Mouse (Mus musculus): Measurements from ENCODE around the gene Cped1. TPM values are rescaled to one million over a fixed set of nuclear protein-coding genes. Genes with fewer than 3 reads are reported as not detected.

Cped1 gene
- polyA plus RNA-seq, 1 experiment from 2014 or later, result 3.6 TPM

DNA sequence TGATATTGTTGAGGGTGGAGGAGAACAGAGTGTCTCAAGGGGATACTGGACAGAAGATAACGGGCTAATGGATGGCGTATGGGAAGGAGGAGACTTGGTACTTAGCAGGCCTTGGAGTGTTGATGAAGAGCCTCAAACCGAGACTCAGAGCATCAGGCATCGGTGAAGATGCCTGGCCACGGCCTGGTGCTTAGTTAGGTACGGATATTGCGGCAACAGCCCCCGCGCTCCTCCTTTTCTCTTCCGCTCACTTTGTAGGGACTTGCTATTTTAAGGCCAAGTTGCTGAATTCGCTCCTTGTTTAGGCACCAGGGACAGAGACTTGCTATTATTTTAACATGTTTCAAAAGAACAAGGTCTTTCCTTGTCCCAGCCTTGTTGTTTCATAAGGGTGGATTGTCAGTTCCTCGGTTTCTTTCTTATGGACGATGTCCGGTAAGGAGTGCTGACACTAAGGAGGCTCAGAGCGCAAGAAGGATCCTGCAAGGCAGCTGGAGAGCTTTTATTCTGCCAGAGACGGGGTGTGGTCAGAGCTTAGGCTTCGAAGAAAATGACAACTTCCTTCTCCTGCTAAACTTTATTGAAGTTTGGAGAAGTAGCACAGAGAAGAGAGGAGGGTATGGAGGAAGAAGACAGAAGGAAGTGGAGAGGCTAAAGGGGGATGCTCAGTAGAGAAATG, 16.9 kb downstream of the Cped1 start:
- H3K4me1 ChIP-seq, result peaks cover 28% of the 10 kb centered on the region
- WGBS (ENCODE audit: insufficient replicate concordance), result 48% methylated on average over 17 of the region's 17 CpGs
- no peak overlapping the region for H3K27ac ChIP-seq
- H3K36me3 ChIP-seq, result no peaks in the 10 kb centered on the region
- ATAC-seq, result no peak
- 0 out of 2 replicates have a peak, but pooled peaks cover 4% of the 10 kb centered on the region for H3K27me3 ChIP-seq (replicated peaks)
- H3K9me3 ChIP-seq (replicated peaks), result no peaks in the 10 kb centered on the region
- no peak overlapping the region for H3K4me2 ChIP-seq
- no peak overlapping the region for H3K4me3 ChIP-seq
- H3K9ac ChIP-seq, result no peak overlapping the region

GRCm38 (mm10) chr6:22003200-22003587, 17.5 kb downstream of the Cped1 start:
- no peaks in the 10 kb centered on the region for H3K36me3 ChIP-seq
- H3K9ac ChIP-seq, result no peak overlapping the region
- H3K27ac ChIP-seq, result no peak overlapping the region
- H3K9me3 ChIP-seq (replicated peaks), result no peaks in the 10 kb centered on the region
- H3K4me1 ChIP-seq, result peaks cover 28% of the 10 kb centered on the region
- H3K27me3 ChIP-seq (replicated peaks), result 0 out of 2 replicates have a peak, but pooled peaks cover 4% of the 10 kb centered on the region
- no peak overlapping the region for H3K4me3 ChIP-seq
- ATAC-seq, result no peak
- H3K4me2 ChIP-seq, result no peak overlapping the region
- WGBS (ENCODE audit: insufficient replicate concordance), result 26% methylated on average over 6 of the region's 6 CpGs

- Histone ChIP-seq H3K4me2 (no peak overlapping the region), H3K9ac (no peak overlapping the region), H3K9me3 (replicated peaks) (no peaks in the 10 kb centered on the region), H3K36me3 (no peaks in the 10 kb centered on the region), H3K4me1 (peaks cover 23% of the 10 kb centered on the region), H3K27me3 (replicated peaks) (0 out of 2 replicates have a peak, but pooled peaks cover 4% of the 10 kb centered on the region), H3K27ac (no peak overlapping the region), H3K4me3 (no peak overlapping the region)
- 66% methylated on average over 10 of the region's 10 CpGs for WGBS (ENCODE audit: insufficient replicate concordance)
- ATAC-seq, result no peak
These were observed 18.3 kb downstream of the Cped1 start for GRCm38 (mm10) chr6:22003959-22004543.

DNA sequence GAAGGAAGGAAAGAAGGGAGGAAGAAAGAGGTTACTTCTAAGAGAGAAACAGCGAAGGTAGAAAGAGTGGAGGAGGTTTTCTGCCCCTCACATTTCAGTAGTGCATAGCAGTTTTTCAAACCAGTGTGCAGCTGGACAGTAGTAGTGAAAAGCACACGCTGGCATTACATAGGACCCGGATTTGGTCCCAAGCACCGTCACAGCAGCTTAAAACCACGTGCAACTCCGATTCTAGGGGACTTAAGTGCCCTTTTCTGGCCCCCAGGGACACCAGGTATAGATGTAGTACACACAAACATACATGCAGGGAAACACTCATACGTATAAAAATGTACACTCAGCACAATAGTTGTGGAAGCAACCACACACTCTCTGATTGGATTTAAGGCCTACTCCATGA, 22.6 kb downstream of the Cped1 start:
- 69% methylated on average over 7 of the region's 7 CpGs for WGBS (ENCODE audit: insufficient replicate concordance)
- Histone ChIP-seq H3K36me3 (no peaks in the 10 kb centered on the region), H3K4me3 (no peak overlapping the region), H3K9ac (no peak overlapping the region), H3K27me3 (replicated peaks) (no peaks in the 10 kb centered on the region), H3K4me1 (peaks cover 6% of the 10 kb centered on the region; the same call in 1 of the 2 replicates), H3K27ac (no peak overlapping the region), H3K9me3 (replicated peaks) (no peaks in the 10 kb centered on the region), H3K4me2 (no peak overlapping the region)
- ATAC-seq, result no peak

- H3K36me3 ChIP-seq, result no peaks in the 10 kb centered on the region
These were observed 24.5 kb downstream of the Cped1 start for GRCm38 (mm10) chr6:22010258-22010657.

DNA sequence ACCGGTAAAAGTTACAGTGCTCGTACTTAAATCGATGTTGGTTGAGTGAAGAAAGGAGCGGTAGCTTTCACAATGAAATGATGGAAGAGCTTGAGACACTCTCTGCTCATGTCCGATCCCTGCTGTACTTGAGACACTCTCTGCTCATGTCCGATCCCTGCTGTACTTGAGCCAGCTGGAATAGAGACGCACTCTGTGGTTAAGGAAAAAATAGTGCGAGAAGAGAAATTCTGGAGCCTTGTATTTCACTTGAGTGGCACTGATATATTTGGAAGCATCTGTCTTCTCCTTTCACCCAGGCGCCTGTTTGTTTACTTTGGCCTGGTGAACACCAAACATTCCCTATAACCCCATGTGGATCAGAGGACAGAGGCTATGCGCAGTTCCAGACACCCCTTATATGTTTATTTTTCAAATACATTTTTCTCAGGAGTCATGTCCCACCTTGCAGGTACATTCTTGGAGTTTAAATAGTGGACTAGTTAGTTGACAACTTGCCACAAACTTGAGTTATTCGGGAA, 25.1 kb downstream of the Cped1 start:
- no peak overlapping the region for H3K4me2 ChIP-seq
- no peak for ATAC-seq
- WGBS (ENCODE audit: insufficient replicate concordance), result 80% methylated on average over 11 of the region's 11 CpGs
- no peaks in the 10 kb centered on the region for H3K36me3 ChIP-seq
- H3K27ac ChIP-seq, result no peak overlapping the region
- no peaks in the 10 kb centered on the region for H3K27me3 ChIP-seq (replicated peaks)
- H3K4me1 ChIP-seq, result peaks cover 6% of the 10 kb centered on the region; the same call in 1 of the 2 replicates
- H3K4me3 ChIP-seq, result no peak overlapping the region
- H3K9ac ChIP-seq, result no peak overlapping the region
- no peaks in the 10 kb centered on the region for H3K9me3 ChIP-seq (replicated peaks)

More at GRCm38 (mm10) chr6:22010258-22010657, 24.5 kb downstream of the Cped1 start:
- H3K9me3 ChIP-seq (replicated peaks), result no peaks in the 10 kb centered on the region
- no peak overlapping the region for H3K9ac ChIP-seq
- no peaks in the 10 kb centered on the region for H3K27me3 ChIP-seq (replicated peaks)
- no peak overlapping the region for H3K27ac ChIP-seq
- no peak overlapping the region for H3K4me3 ChIP-seq
- WGBS (ENCODE audit: insufficient replicate concordance), result 81% methylated on average over 12 of the region's 12 CpGs
- ATAC-seq, result no peak
- H3K4me2 ChIP-seq, result no peak overlapping the region
- peaks cover 6% of the 10 kb centered on the region; the same call in 1 of the 2 replicates for H3K4me1 ChIP-seq

DNA sequence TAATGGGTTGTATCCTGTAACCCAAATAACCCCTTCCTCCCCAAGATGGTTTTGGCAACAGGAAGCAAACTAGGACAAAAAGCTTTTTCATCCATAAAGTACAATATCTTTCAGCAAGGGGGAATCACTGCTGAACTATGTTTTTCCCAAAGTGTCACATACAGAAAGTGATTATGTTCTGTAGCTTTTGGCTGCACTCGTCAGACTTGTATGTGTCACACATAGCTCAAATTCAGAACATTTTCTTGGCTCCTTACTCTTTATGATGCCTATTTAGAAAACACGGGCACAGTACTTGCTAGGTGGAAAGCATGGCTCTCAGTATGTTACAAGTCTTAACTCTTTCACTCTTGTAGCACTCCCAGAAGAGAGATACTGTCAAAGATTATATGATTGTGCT, 25.8 kb downstream of the Cped1 start:
- Histone ChIP-seq H3K4me2 (no peak overlapping the region), H3K4me3 (no peak overlapping the region), H3K27ac (no peak overlapping the region), H3K27me3 (replicated peaks) (no peaks in the 10 kb centered on the region), H3K36me3 (no peaks in the 10 kb centered on the region), H3K9me3 (replicated peaks) (no peaks in the 10 kb centered on the region), H3K4me1 (peaks cover 6% of the 10 kb centered on the region; the same call in 1 of the 2 replicates), H3K9ac (no peak overlapping the region)
- WGBS (ENCODE audit: insufficient replicate concordance), result 63% methylated on average over 2 of the region's 2 CpGs
- ATAC-seq, result no peak

DNA sequence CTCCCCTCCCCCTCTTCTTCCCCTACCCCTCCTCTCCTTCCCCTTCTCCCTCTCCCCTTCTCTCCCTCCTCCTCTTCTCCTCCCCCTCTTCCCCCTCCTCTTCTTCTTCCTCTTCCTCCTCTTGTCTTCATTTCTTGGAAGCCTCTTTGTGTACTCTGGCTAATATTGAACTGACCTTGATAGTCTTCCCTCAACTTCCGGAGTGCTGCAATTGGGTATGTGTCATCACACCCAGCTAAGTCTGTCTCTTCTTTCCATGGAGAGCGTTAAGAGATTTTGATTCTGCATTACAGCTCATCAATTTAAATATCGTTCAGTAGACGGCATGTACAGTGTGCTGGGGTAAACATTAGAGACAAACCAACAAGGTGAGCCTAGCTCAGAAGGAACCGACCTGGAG, 26.4 kb downstream of the Cped1 start:
- Histone ChIP-seq H3K4me3 (no peak overlapping the region), H3K9me3 (replicated peaks) (no peaks in the 10 kb centered on the region), H3K27me3 (replicated peaks) (no peaks in the 10 kb centered on the region), H3K9ac (no peak overlapping the region), H3K4me1 (peaks cover 6% of the 10 kb centered on the region; the same call in 1 of the 2 replicates), H3K4me2 (no peak overlapping the region), H3K27ac (no peak overlapping the region), H3K36me3 (no peaks in the 10 kb centered on the region)
- 56% methylated on average over 5 of the region's 5 CpGs for WGBS (ENCODE audit: insufficient replicate concordance)
- ATAC-seq, result no peak

DNA sequence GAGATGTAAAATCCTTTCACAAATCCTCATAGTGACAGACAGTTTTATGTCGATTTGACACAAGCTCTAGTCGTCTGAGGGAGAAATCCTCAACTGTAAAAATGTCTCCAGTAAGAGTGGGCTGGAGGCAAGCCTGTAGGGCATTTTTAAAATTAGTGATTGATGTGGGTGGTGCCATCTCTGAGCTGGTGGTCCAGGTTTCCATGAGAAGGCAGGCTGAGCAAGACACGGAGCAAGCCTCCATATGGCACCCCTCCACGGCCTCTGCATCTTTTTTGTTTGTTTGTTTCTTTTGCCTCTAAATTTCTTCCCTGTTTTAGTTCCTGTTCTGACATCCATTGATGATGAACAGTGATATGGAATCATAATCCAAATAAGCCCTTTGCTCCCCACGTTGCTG, 26.8 kb downstream of the Cped1 start:
- H3K36me3 ChIP-seq, result no peaks in the 10 kb centered on the region
- peaks cover 6% of the 10 kb centered on the region; the same call in 1 of the 2 replicates for H3K4me1 ChIP-seq
- no peak overlapping the region for H3K4me3 ChIP-seq
- ATAC-seq, result no peak
- no peak overlapping the region for H3K4me2 ChIP-seq
- H3K9ac ChIP-seq, result no peak overlapping the region
- no peaks in the 10 kb centered on the region for H3K9me3 ChIP-seq (replicated peaks)
- no peak overlapping the region for H3K27ac ChIP-seq
- no peaks in the 10 kb centered on the region for H3K27me3 ChIP-seq (replicated peaks)
- WGBS (ENCODE audit: insufficient replicate concordance), result 55% methylated on average over 5 of the region's 5 CpGs

DNA sequence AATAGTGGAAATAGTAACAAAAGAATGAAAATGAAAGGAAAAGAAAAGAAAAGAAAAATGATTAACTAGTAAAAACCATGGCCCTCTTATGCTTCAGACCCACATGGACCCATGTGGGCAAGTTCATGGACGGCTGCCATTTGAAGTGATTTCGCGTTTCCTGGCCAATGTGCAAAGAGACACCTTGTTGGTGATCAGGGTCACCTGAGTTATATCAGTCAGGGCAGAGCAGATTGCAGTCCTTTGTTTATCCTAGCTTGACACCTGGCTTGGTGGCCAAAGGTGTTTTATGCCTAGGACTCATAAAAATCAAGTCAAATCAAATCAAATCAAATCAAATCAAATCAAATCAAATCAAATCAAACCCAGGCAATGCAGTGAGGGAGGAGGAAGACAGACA, 27.7 kb downstream of the Cped1 start:
- no peak overlapping the region for H3K27ac ChIP-seq
- ATAC-seq, result no peak
- 83% methylated on average over 3 of the region's 3 CpGs for WGBS (ENCODE audit: insufficient replicate concordance)

GRCm38 (mm10) chr6:22014291-22014911, 28.7 kb downstream of the Cped1 start:
- Histone ChIP-seq H3K4me1 (peaks cover 6% of the 10 kb centered on the region; the same call in 1 of the 2 replicates), H3K27me3 (replicated peaks) (no peaks in the 10 kb centered on the region), H3K36me3 (no peaks in the 10 kb centered on the region), H3K4me2 (no peak overlapping the region), H3K9me3 (replicated peaks) (no peaks in the 10 kb centered on the region), H3K9ac (no peak overlapping the region), H3K4me3 (no peak overlapping the region), H3K27ac (no peak overlapping the region)
- 68% methylated on average over 6 of the region's 6 CpGs for WGBS (ENCODE audit: insufficient replicate concordance)
- peak; percentile 30; the same call in 1 of the 2 replicates for ATAC-seq

More for the DNA sequence above, 27.7 kb downstream of the Cped1 start:
- Histone ChIP-seq H3K27me3 (replicated peaks) (no peaks in the 10 kb centered on the region), H3K4me2 (no peak overlapping the region), H3K36me3 (no peaks in the 10 kb centered on the region), H3K4me3 (no peak overlapping the region), H3K9ac (no peak overlapping the region), H3K9me3 (replicated peaks) (no peaks in the 10 kb centered on the region), H3K4me1 (peaks cover 6% of the 10 kb centered on the region; the same call in 1 of the 2 replicates)

GRCm38 (mm10) chr6:22017631-22018030, 31.9 kb downstream of the Cped1 start:
- Histone ChIP-seq H3K4me1 (no peaks in the 10 kb centered on the region), H3K9me3 (replicated peaks) (no peaks in the 10 kb centered on the region), H3K4me2 (no peak overlapping the region), H3K36me3 (no peaks in the 10 kb centered on the region), H3K27ac (no peak overlapping the region), H3K27me3 (replicated peaks) (no peaks in the 10 kb centered on the region), H3K4me3 (no peak overlapping the region), H3K9ac (no peak overlapping the region)
- ATAC-seq, result no peak
- WGBS (ENCODE audit: insufficient replicate concordance), result 40% methylated on average over 7 of the region's 7 CpGs
